Mouse (Mus musculus) embryonic fibroblast, embryonic 13.5 days (primary cell): ENCODE measurements around the gene Itga2b.

Experiments
- CTCF ChIP-seq: IDR thresholded peaks from 2 replicates; pipeline ENCODE4 v1.5.1; 2011; ENCODE audit warnings: mild to moderate bottlenecking, control low read depth, low read length, moderate library complexity, borderline replicate concordance; ENCODE audit not compliant: insufficient read depth
- POLR2A ChIP-seq: IDR thresholded peaks from 2 replicates; pipeline ENCODE4 v1.6.1; 2011; ENCODE audit warnings: low read depth, mild to moderate bottlenecking, control low read depth, low read length, moderate library complexity

- TF ChIP-seq CTCF (no peak), POLR2A (no peak)
Measured at GRCm38 (mm10) chr11:102445264-102445890, 24.5 kb downstream of the Itga2b start.
